Mouse (Mus musculus): ENCODE data around the gene Ece2. TPM values are rescaled to one million over a fixed set of nuclear protein-coding genes. Genes with fewer than 3 reads are reported as not detected.
A peak's percentile ranks its signal among the peaks of the same experiment; 100 is the strongest.

The Ece2 gene
- polyA plus RNA-seq, 1 experiment from 2014 or later = 2.9 TPM

GRCm38 (mm10) chr16:20692241-20692965 lies 62.8 kb downstream of the Ece2 start:
- peak overlapping the region; percentile 56 for H3K4me3 ChIP-seq (ENCODE audit: low read depth, low read length)

DNA sequence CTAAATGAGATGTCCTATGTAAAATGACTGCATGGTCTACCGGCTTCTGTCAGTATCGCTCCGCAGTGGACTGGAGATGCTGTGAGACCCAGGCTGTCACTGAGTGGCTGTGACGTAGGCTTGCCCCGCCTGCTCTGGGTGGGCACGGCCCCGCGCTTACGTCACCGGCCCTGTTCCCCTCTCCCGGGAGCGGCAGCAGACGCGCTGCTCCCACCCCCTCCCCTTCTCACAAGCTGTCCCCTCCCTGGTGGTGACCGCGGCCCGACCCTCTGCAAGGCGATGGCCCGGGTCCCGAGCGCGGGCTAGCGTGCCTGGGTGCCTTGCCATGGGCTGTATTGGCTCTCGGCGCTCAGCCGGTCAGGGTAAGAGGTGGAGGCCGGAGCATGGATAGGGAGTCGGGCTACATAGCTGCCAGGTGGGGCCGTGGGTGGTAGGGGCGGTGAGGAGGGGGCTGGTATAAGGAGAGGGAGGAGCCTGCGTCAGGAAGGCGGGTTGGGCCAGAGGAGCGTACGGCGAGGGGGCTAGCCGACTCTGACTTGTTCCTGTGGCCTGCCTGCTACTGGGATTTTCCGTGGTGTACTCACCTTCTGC lies 63.6 kb downstream of the Ece2 start, which contains the start of gene Fam131a:
TSS of gene Fam131a (plus strand) at position 131 of the 591 bp plus-strand sequence.
- no peak for TF ChIP-seq CTCF (IDR thresholded peaks at IDR 0.05; ENCODE audit: low read depth)
- H3K4me2 ChIP-seq = peak within 1 kb of the TSS; percentile 90
- DNase-seq (peak; percentile 97), ATAC-seq (ENCODE audit: insufficient read depth) (peak; percentile 94)
- peaks cover 46% of the 10 kb centered on the region for H3K36me3 ChIP-seq (ENCODE audit: insufficient read depth)
- H3K27ac ChIP-seq (ENCODE audit: low read depth) = peak within 1 kb of the TSS; percentile 86; the same call in 1 of the 2 replicates
- H3K9me3 ChIP-seq (ENCODE audit: low read depth, low read length) = no peaks in the 10 kb centered on the region
- H3K9ac ChIP-seq = peak within 1 kb of the TSS; percentile 64
- H3K4me1 ChIP-seq (ENCODE audit: insufficient read depth) = 0 out of 2 replicates have a peak, but pooled peaks cover 2% of the 10 kb centered on the region
- no peaks in the 10 kb centered on the region for H3K27me3 ChIP-seq (ENCODE audit: insufficient read depth, low read length)
- WGBS = under 1% methylated on average over 37 of the region's 37 CpGs
- H3K4me3 ChIP-seq (ENCODE audit: low read depth, low read length) = peak within 1 kb of the TSS; percentile 56

More at GRCm38 (mm10) chr16:20692241-20692965, 62.8 kb downstream of the Ece2 start:
- Histone ChIP-seq H3K4me2 (peak overlapping the region; percentile 90; the same call in 1 of the 2 replicates), H3K36me3 (ENCODE audit: insufficient read depth) (peaks cover 54% of the 10 kb centered on the region), H3K27me3 (ENCODE audit: insufficient read depth, low read length) (no peaks in the 10 kb centered on the region), H3K9ac (no peak overlapping the region), H3K9me3 (ENCODE audit: low read depth, low read length) (no peaks in the 10 kb centered on the region), H3K4me1 (ENCODE audit: insufficient read depth) (0 out of 2 replicates have a peak, but pooled peaks cover 2% of the 10 kb centered on the region), H3K27ac (ENCODE audit: low read depth) (no peak overlapping the region)
- no peak for TF ChIP-seq CTCF (IDR thresholded peaks at IDR 0.05; ENCODE audit: low read depth)
- 45% methylated on average over 16 of the region's 16 CpGs for WGBS
- no peak for ATAC-seq (ENCODE audit: insufficient read depth)
- DNase-seq = no peak

GRCm38 (mm10) chr16:20694781-20695180 lies 65.2 kb downstream of the Ece2 start:
- ATAC-seq (ENCODE audit: insufficient read depth) = no peak
- no peak overlapping the region; the same call in 1 of the 2 replicates for H3K4me2 ChIP-seq
- TF ChIP-seq CTCF (IDR thresholded peaks at IDR 0.05; ENCODE audit: low read depth) = no peak
- WGBS = 75% methylated on average over 8 of the region's 8 CpGs
- H3K27me3 ChIP-seq (ENCODE audit: insufficient read depth, low read length) = no peaks in the 10 kb centered on the region
- H3K4me1 ChIP-seq (ENCODE audit: insufficient read depth) = 0 out of 2 replicates have a peak, but pooled peaks cover 2% of the 10 kb centered on the region
- H3K9ac ChIP-seq = no peak overlapping the region
- H3K4me3 ChIP-seq (ENCODE audit: low read depth, low read length) = no peak overlapping the region
- no peak overlapping the region for H3K27ac ChIP-seq (ENCODE audit: low read depth)
- DNase-seq = peak; percentile 37
- H3K9me3 ChIP-seq (ENCODE audit: low read depth, low read length) = no peaks in the 10 kb centered on the region
- peaks cover 31% of the 10 kb centered on the region for H3K36me3 ChIP-seq (ENCODE audit: insufficient read depth)

DNA sequence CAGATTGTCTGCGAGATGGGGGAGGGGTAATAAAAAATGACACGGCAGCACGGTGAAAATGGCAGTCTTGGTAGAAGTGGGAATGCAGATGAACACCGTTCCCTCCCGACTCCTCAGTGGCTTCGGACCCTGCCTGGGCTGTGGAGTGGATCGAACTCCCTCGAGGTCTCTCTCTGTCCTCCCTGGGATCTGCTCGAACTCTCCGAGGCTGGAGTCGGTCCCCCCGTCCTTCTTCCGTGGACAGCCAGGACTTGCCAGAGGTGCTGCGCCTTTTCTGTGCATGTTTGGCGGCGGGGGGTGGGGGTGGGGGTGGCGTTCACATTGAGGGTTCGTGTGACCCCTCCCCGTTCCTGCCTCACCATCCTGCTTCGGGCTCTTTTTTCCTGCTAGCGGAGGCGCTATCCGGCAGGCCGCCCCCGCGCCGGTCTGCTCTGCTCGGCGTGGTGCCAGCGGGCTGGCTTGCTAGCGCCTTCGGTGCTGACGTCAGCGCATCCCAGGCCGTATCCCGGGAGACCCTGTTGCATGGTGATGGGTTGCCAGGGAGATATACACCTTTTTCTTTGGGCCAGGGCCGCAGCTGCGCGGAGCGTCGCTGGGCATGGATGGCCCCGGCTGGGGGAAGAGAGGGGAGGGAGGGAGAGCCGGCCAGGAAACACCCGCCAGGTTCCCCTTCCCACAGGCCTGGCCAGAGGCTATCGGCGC lies 66.1 kb downstream of the Ece2 start:
- no peak for TF ChIP-seq CTCF (IDR thresholded peaks at IDR 0.05; ENCODE audit: low read depth)
- 3% methylated on average over 46 of the region's 46 CpGs for WGBS

More for the DNA sequence above, 66.1 kb downstream of the Ece2 start:
- 0 out of 2 replicates have a peak, but pooled peaks cover 2% of the 10 kb centered on the region for H3K4me1 ChIP-seq (ENCODE audit: insufficient read depth)
- H3K9me3 ChIP-seq (ENCODE audit: low read depth, low read length) = no peaks in the 10 kb centered on the region
- no peak overlapping the region for H3K27ac ChIP-seq (ENCODE audit: low read depth)
- peak overlapping the region; percentile 43 for H3K9ac ChIP-seq
- peak; percentile 90 for DNase-seq
- ATAC-seq (ENCODE audit: insufficient read depth) = peak; percentile 38; the same call in 1 of the 2 replicates
- H3K4me2 ChIP-seq = peak overlapping the region; percentile 68
- peak overlapping the region; percentile 37 for H3K4me3 ChIP-seq (ENCODE audit: low read depth, low read length)
- peaks cover 21% of the 10 kb centered on the region for H3K36me3 ChIP-seq (ENCODE audit: insufficient read depth)
- H3K27me3 ChIP-seq (ENCODE audit: insufficient read depth, low read length) = no peaks in the 10 kb centered on the region

MicroRNAs encoded within 50 kb of the gene (microRNA counts, 519-probe panel; counts per million panel counts)
- 2,430 counts per million, percentile 42 among the panel's probes with 10 or more counts for microRNA mmu-miR-1224

Small RNAs within 50 kb of the gene (microRNA-seq; reads per million reads assigned to microRNA genes)
- gene Mir1224 (ENCODE audit: borderline number of aligned reads) = 0.71 reads per million

Other genes with a start within 250 kb of the Ece2 start
- 60.2 and 63.0 TPM in 2 replicates for gene Abcc5, start 203.4 kb upstream of the Ece2 start, polyA plus RNA-seq (2014; fragmentation: Nextera tagmentation; extraction: Ambion mirVana)
- 111 and 112 TPM in 2 replicates for gene Eif2b5, start 131.0 kb upstream of the Ece2 start, polyA plus RNA-seq (2014; fragmentation: Nextera tagmentation; extraction: Ambion mirVana)
- 24.6 and 25.2 TPM in 2 replicates for gene Dvl3, start 112.8 kb upstream of the Ece2 start, polyA plus RNA-seq (2014; fragmentation: Nextera tagmentation; extraction: Ambion mirVana)
- 641 and 646 TPM in 2 replicates for gene Ap2m1, start 94.3 kb upstream of the Ece2 start, polyA plus RNA-seq (2014; fragmentation: Nextera tagmentation; extraction: Ambion mirVana)
- 51.1 and 53.9 TPM in 2 replicates for gene Abcf3, start 81.3 kb upstream of the Ece2 start, polyA plus RNA-seq (2014; fragmentation: Nextera tagmentation; extraction: Ambion mirVana)
- 0.53 and 0.89 TPM in 2 replicates for gene Vwa5b2, start 40.4 kb upstream of the Ece2 start, polyA plus RNA-seq (2014; fragmentation: Nextera tagmentation; extraction: Ambion mirVana)
- gene Eef1akmt4, start 18.2 kb upstream of the Ece2 start, polyA plus RNA-seq (2014; fragmentation: Nextera tagmentation; extraction: Ambion mirVana) = 31.5 and 34.6 TPM in 2 replicates
- not detected in 2 replicates for gene Gm49333, start 18.2 kb upstream of the Ece2 start, polyA plus RNA-seq (2014; fragmentation: Nextera tagmentation; extraction: Ambion mirVana)
- gene Alg3, start 18.1 kb upstream of the Ece2 start, polyA plus RNA-seq (2014; fragmentation: Nextera tagmentation; extraction: Ambion mirVana) = 44.1 and 48.9 TPM in 2 replicates
- gene Camk2n2, start 8.5 kb upstream of the Ece2 start, polyA plus RNA-seq (2014; fragmentation: Nextera tagmentation; extraction: Ambion mirVana) = 0.72 and 1.3 TPM in 2 replicates
- gene Psmd2, start 21.8 kb downstream of the Ece2 start, polyA plus RNA-seq (2014; fragmentation: Nextera tagmentation; extraction: Ambion mirVana) = 345 and 352 TPM in 2 replicates
- 176 and 191 TPM in 2 replicates for gene Eif4g1, start 38.5 kb downstream of the Ece2 start, polyA plus RNA-seq (2014; fragmentation: Nextera tagmentation; extraction: Ambion mirVana)
- gene Fam131a, start 63.4 kb downstream of the Ece2 start, polyA plus RNA-seq (2014; fragmentation: Nextera tagmentation; extraction: Ambion mirVana) = 3.4 TPM in 2 replicates
- 101 and 114 TPM in 2 replicates for gene Polr2h, start 87.8 kb downstream of the Ece2 start, polyA plus RNA-seq (2014; fragmentation: Nextera tagmentation; extraction: Ambion mirVana)
- 7.5 and 10.1 TPM in 2 replicates for gene Clcn2, start 87.9 kb downstream of the Ece2 start, polyA plus RNA-seq (2014; fragmentation: Nextera tagmentation; extraction: Ambion mirVana)
- 3.4 and 4.8 TPM in 2 replicates for gene Chrd, start 103.3 kb downstream of the Ece2 start, polyA plus RNA-seq (2014; fragmentation: Nextera tagmentation; extraction: Ambion mirVana)
- 0.76 and 1.1 TPM in 2 replicates for gene Thpo, start 104.7 kb downstream of the Ece2 start, polyA plus RNA-seq (2014; fragmentation: Nextera tagmentation; extraction: Ambion mirVana)